Mouse (Mus musculus) left cerebral cortex, postnatal 10 days (tissue): ENCODE results near the gene Sema4b. TPM values are rescaled to one million over a fixed set of nuclear protein-coding genes. Genes with fewer than 3 reads are reported as not detected.

Experiments used
- DNase-seq, 2 experiments: peaks; one replicate each; pipeline ENCODE4 v3.0.0; 2021 to 2022; ENCODE audit warnings: low spot score in 2 of 2, mixed read lengths in 1 of 2; ENCODE audit errors: extremely low spot score in 1 of 2
- intact Hi-C: fragments of 180-260 bp; cut with DNase I; formaldehyde crosslinking; loops from one replicate; pipeline ENCODE4 v1.15.1; 2025
- total RNA-seq, 2 experiments: library from RNA; stranded (reverse); gene quantifications; 2 replicates each; pipeline ENCODE4 v1.2.3; 2021

Sema4b gene
- 10 to 100 TPM; 23.5 to 23.7 TPM for total RNA-seq

DNA sequence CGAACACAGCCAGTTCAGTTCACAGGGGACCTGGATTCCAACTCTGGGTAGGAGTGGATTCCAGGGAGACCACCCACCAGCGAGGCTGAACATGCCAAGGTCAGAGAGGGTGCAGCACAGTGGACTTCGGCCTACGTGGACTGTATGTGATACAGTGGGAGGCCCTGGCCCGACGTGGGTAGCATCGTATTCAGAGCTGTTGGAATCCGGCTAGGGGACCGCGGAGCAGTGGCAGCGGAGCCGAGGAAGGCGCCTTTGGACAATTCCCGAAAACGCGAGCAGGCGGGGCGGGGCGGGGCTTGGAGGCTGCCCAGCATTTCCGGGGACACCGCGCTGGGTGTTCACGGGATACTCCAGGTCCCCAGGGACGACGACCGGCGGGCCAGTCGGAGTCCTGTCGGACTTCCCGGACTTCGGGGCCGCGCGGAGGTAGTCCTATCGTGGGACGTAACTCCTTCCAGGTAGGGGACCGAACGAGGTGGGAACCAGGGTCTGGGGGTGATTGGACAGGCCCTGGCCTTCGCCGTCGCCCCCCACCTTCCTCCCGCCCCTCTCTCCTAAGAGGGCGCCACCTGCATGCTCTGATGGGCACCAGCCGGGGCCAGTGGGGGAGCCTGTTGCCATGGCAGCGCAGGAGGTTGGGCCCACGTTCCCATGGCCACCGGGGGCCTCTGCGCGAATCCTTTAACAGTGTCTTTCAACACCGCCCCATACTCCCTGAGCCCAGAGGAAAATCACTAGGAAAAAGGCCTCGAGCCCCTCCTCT is at the start of gene Sema4b:
Gene Sema4b, plus strand, starts transcription at position 311 of the 766 bp plus-strand sequence.
- intact Hi-C loops = no loop called here
- DNase-seq = peak; percentile 93 to 94

DNA sequence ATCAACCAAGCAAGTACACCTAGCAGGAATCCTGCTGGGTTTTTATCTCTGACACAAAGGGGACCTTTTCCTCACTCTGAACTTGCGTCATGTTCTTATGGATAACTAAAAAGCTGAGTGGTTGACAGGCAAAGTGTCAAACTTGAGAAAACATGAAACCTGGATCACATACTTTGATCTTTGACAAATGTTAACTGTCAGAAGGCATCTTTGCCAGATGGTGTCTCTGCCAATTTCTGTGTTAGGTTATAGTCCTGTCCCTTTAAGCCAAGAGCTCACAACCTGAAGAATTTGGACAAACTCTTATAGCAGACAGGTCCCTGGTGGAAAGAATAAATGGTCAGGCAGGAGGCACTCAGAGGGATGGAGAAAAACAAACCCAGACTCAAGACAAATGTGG is 48.3 kb upstream of the Sema4b start:
- intact Hi-C loops = no loop called here

DNA sequence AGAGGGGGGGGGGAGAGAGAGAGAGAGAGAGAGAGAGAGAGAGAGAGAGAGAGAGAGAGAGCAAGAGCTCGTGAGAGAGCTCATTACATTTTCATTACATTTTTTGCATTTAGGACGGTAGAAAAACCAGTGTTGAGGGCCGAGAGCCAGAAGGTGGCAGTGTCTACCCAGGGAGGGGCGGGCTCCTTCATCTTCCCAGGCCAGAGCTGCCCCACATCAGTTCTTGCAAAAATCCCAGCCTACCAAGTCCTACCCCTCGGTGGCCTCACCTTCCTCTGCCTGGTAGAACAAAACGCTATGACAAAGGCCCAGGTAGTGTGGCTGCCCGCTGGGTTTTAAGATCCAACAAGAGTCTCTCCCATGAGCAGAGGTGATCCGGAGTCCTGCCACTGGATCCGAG is 45.8 kb upstream of the Sema4b start:
- DNase-seq = peak; percentile 63 to 78
- intact Hi-C loops = loop anchor here (5.0 kb wide), 2 partner anchors 76 to 176 kb away; no protein-coding TSS in a partner anchor

More for the DNA sequence above, 48.3 kb upstream of the Sema4b start:
- DNase-seq = no peak

DNA sequence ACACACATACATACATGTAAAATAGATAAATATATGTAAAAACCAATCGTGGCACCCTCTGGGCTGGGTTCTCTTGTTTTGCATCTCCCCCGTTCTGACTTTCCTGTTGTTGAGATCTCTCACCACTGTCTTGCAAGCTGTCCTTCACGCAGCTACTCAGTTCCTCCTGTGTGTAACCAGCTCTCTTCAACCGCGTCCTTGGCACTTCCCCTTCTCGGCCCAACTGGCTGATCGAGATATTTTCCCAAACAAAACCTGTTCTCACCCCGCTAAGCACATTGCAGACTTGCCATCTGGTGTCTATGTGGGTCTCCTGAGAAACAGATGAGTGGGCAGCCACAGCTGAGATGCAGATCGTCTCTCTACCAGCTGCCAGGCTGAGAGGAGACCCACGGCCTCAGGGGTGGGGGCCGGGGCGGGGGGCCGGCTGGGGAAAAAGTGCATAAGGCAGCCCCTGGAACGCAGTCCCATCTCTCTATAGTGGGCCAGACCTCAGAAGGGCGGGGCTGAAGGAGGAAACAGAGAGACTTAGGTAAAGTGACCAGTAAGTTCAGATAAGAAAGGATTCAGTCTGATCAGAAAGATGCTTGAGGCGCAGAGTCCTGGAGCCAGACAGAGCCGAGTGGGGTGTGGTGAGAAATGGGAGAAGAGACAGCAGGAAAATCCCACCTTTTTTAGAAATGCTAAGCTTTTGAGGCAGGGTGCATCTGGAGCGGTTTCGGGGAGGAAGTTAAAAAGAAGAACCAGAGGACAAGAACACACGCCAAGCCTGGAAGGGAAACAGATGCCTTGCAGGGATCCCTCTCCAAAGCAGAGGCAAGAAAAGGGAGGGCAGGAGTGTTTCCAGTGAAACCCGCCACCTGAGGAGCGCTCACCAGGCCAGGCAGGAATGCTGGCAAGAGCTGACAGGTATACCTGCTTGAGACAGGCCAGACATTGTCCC is 43.0 kb upstream of the Sema4b start:
- intact Hi-C loops = loop anchor here (5.0 kb wide), 2 partner anchors 74 to 174 kb away; no protein-coding TSS in a partner anchor
- DNase-seq = peak; percentile 60 to 78

DNA sequence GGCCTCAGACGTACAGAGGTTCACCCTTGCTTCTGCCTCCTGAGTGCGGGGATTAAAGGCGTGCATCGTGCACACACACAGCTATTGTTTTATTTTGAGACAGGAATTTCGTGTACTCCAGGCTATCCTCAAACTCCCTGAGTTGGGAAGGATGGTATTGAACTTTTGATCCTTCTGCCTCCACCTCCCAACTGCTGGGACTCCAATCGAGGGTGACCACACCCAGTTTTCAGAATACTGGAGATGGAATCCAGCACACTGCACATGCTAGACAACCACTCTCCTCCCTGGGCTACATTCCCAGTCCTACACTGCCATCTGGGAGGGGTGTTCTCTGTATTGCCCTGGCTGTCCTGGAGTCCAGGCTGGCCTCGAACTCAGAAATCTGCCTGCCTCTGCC is 41.9 kb upstream of the Sema4b start:
- no peak for DNase-seq
- intact Hi-C loops = loop anchor here (5.0 kb wide), 2 partner anchors 73 to 173 kb away; no protein-coding TSS in a partner anchor

DNA sequence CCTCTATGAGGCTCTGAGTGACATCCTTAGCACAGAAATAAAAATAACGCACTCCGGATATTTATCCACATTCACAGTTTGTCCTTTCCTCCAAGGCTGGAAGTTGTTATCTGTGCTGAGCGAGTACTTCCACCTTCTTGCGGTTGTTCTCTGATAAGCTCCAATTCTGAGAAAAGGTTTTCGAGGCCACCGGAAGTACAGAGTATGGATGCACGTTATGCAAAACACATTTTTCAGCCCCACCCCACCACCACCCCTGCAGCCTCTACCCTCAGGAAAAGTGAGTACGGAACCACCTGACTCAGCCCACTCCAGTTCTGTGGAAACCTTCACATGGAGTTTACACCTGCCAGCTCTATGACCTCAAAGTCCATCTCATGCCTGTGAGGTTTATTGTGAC is 40.6 kb upstream of the Sema4b start:
- DNase-seq = no peak
- intact Hi-C loops = no loop called here

DNA sequence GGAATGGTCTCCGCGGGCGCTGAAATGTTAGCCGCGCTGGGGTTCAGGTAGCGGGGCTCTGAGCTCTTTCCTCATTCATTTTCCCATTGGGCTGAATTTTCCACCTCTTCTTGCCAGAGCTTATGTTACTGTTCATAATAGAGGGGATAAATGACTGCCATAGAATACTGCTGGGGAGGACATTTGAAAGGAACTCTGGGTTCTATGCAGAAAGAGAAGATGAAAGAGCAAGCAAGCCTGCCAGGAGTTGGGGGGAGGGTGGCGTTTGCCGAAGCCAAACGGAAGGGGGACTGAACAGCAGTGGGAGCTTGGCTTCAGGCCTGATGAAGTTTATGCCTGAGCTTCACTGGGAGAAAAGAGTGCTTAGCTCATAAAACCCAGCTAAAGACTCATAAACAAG is 37.3 kb upstream of the Sema4b start:
- intact Hi-C loops = no loop called here

DNA sequence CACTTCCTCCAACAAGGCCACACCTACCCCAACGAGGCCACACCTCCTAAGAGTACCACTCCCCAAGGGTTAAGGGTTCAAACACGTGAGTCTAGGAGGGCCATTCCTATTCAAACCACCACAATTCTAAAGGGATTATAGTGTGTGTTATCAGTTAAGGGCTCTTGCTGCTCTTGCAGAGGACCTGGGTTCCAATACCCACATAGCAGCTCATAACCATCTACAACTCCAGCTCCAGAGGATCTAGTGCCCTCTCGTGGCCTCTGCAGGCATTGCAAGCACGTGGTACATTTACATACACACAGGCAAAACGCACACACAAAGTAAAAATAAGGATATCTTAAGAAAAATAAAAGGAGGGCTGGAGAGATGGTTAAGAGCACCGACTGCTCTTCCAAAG is 34.5 kb upstream of the Sema4b start:
- intact Hi-C loops = no loop called here
- DNase-seq = no peak

More for the DNA sequence above, 37.3 kb upstream of the Sema4b start:
- peak; percentile 73 for DNase-seq

DNA sequence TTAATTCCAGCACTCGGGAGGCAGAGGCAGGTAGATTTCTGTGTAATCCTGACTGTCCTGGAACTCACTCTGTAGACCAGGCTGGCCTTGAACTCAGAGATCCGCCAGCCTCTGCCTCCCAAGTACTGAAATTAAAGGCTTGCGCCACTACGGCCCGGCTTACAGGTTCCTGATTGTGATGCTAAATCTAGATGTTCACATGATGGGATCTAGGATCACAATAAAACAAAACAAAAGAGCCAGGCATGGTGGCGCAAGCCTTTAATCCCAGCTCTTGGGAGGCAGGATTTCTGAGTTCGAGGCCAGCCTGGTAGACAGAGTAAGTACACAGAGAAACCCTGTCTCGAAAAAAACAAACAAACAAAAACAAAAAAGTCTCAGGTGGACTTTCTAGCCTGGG is 33.9 kb upstream of the Sema4b start:
- intact Hi-C loops = no loop called here
- DNase-seq = no peak

DNA sequence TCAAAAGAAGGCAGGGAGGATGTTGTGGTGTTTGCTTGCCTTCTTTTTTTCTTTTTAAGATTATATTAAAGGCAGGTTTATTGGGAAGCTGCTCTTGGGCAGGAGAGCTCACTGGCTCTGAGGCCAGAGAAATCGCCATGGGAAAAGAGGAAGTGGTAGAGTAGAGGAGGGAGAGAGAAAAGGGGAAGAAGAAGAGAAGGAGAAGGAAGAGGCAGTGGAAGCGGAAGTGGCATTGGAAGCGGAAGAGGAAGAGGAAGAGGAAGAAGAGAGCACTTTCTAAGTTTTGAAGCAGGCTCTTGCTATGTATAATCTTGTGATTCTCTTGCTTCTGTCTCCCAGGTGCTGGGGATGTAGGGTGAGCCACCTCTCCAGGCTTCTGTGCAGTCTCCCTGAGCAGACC is 32.0 kb upstream of the Sema4b start:
- intact Hi-C loops = no loop called here
- no peak for DNase-seq

DNA sequence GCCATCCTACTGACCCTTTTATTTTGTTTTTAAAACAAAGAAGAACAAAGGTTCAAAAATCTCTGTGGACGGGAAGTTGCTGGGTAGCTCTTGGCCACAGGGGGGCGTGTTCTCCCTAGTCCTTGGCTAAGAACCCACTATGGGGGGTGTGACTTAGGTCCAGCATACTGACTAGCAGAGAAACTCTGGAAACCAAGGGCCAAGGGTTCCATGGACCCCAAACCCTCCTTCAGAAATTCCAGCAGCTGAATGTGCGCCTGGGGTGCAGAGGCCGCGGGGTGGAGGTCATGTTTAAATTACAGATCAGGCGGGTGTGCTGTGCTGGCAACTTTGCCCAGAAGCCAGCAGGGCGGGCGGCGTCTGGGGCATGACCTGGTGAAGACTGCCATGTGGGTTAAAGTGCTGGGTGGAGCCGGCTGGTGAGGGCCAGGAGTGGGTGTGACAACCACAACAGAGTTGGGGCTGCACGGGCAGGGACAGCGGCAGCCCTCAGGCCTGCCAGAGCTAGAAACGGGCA is 29.9 kb upstream of the Sema4b start:
- DNase-seq = peak in 1 of 2 experiments; percentile 67
- intact Hi-C loops = no loop called here

DNA sequence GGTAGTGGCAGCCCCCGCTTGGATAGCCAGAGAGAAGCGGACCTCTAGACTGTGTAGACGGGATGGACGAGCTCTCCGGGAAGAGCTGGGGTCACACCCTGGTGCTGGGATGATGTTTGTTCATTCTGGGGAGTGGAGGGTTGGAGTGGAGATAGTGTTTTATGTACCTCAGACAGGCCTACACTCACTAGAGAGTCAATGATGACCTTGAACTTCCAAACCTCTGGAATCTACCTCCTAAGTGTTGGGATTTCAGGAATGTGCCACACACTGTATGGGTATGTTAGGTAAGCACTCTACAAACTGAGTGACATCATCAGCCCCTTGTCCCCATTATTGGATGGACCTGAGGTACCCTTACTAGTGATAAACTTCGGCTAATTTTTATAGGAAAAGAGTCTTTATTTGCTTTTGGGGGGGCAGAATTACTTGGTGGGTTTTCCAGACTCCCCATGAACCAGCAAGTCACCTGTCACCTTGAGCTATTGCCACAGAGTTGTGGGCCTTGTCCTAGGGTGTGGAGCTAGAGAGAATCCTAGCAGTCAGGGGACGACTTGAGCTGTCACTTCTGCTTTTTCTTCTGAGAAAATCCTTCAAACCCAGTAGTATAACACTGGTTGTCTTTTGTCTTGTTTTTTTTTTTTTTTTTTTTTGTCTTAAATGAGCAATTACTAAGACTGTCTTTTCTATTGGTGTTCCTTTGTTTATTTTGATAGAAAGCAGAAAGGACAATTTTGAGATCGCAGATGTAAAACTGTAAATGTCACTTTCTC is 28.0 kb upstream of the Sema4b start:
- intact Hi-C loops = no loop called here
- DNase-seq = no peak

DNA sequence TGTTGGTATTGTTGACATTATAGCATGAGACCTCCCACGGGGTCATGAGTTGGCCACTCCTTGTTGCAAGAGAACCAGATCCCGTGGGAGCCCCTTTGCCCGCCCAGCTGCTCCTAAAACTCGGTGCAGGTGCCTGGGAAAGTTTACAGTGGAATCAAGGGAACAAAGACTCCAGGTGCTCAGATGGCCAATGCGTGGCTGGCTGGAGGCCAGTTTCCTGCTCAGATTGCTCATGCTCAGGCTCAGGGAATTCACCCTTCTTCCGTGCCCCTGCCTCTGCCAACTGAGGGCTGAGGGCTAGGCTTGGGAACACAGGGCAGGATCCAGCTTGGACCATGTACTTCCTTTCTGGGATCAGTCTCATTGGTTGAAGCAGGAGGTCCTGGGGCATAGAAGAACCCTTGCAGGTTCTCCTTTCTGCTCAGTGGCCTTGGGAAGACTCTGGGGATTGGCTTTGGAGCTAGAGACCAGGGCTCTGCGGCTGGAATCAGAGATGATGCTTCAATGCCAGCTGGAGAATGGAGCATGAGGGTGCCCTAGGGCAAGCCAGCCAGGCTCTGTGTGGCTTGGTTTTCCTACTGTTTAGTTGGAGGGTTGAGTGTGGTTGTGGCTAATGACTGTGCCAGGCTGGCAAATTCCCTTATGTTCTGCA is 26.2 kb upstream of the Sema4b start:
- no peak for DNase-seq

DNA sequence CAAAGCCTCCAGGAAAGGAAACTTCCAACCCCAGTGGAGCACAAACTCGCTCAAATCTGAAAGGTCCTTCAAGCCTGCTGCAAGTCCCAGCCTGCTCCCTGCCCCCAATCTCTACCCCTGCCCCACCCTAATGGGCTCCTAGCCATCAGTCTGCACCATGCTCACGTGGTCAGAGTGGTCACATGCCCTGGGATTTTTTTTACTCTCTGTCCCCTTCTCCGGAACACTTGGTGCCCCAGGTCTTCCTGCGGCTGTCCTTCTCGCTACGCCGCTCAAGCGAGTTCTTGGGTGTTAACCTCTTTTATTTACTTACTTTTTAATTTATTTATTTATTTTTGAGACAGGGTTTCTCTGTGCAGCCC is 25.7 kb upstream of the Sema4b start:
- DNase-seq = peak in 1 of 2 experiments; percentile 58
- intact Hi-C loops = no loop called here

More for the DNA sequence above, 26.2 kb upstream of the Sema4b start:
- intact Hi-C loops = no loop called here

DNA sequence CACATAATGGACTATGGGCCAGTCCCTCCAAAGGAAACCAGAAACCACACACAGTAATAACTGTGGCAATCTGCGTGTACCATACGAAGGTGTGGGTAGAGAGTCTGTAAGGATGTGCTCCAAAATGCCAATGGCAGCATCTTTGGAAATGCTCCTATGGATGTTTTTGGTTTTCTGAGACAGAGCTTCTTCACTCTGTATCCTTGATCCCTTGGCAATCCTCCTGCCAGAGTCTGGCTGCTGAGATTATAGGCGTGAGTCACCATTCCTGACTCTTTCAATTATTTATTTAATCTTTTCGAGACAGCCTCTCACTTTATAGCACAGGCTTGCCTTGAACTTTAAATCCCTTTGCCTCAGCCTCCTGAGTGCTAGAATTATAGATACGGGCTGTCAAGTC is 21.2 kb upstream of the Sema4b start:
- no peak for DNase-seq
- intact Hi-C loops = no loop called here

DNA sequence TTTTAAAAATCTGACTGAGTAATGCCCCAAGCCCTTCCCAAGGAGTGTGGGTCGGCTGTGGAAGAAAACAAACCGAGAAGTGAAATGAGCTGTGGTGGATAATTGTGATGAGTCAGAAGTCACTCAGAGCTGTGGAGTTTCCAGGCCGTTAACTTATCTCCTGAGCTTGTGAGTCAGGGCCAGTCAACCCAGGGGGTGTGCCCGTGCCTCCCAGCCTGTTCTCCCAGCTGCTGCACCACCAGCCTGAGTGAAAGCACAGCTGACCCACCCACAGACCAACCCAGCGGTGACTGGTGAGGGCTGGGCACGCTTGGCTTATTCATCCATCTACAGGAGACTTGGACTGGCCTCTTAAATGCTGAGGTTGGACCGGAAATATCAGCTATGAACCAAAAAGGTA is 19.9 kb upstream of the Sema4b start:
- intact Hi-C loops = no loop called here

DNA sequence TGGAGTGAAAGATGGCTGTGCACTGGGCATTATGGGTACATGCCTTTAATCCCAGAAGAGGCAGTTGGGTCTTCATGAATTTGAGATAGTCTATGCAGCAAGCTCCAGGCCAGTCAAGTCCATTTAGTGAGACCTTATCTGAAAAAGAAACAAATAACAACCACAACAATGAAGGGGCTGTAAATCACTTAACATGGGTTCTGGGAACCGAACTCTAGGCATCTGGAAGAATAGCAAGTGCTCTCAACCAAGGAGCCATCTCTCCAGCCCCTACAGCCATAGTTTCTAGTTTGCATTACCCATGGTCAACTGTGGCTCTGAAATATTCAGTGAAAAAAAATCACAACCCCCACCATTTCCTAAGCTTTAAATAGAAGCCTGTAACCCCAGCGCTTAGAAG is 16.8 kb upstream of the Sema4b start:
- DNase-seq = no peak
- intact Hi-C loops = no loop called here

More for the DNA sequence above, 19.9 kb upstream of the Sema4b start:
- no peak for DNase-seq

DNA sequence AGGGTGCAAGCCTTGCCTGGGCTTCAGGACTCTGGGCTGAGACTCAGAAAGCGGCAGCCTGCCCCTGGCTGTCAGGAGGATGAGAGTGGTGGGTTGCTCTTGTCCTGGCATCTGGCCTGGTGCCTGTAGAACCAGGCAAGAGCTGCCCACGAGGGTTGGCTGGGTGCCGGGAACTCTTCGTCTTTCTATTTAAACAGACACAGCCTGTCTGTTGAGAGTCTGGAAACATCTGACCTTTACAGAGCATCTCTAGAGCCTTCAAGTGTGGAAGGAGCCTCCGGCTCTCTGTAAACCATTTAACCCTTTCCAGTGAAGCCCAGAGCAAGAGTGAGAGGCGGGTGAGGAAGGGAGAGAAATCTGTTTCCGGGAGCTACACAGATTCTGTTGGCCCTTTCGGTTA is 15.3 kb upstream of the Sema4b start:
- intact Hi-C loops = no loop called here
- peak; percentile 53 to 87 for DNase-seq
